Mouse (Mus musculus) spleen, postnatal 10 days (tissue): ENCODE measurements around the gene Tmcc2.

Experiments used
- DNase-seq, 2 experiments: peaks; one replicate each; pipeline ENCODE4 v3.0.0; 2021 to 2022; ENCODE audit warnings: low spot score in 2 of 2

The Tmcc2 gene

GRCm38 (mm10) chr1:132342518-132342917 lies 48.6 kb downstream of the Tmcc2 start:
- no peak for DNase-seq

GRCm38 (mm10) chr1:132341731-132342501 lies 49.2 kb downstream of the Tmcc2 start:
- DNase-seq = peak; percentile 39 to 83

- DNase-seq = no peak
Measured at GRCm38 (mm10) chr1:132338027-132338660, 52.9 kb downstream of the Tmcc2 start.

- no peak for DNase-seq
Measured at GRCm38 (mm10) chr1:132336921-132337320, 54.2 kb downstream of the Tmcc2 start.

GRCm38 (mm10) chr1:132335378-132335965 lies 55.6 kb downstream of the Tmcc2 start:
- DNase-seq = no peak

GRCm38 (mm10) chr1:132334178-132334801 lies 56.8 kb downstream of the Tmcc2 start:
- no peak for DNase-seq

- no peak for DNase-seq
Measured at GRCm38 (mm10) chr1:132333675-132334141, 57.4 kb downstream of the Tmcc2 start.

GRCm38 (mm10) chr1:132333201-132333600 lies 57.9 kb downstream of the Tmcc2 start:
- no peak for DNase-seq

- no peak for DNase-seq
Measured at GRCm38 (mm10) chr1:132331283-132331682, 59.8 kb downstream of the Tmcc2 start.

- no peak for DNase-seq
Measured at GRCm38 (mm10) chr1:132330397-132330796, 60.7 kb downstream of the Tmcc2 start.

- DNase-seq = no peak
Measured at GRCm38 (mm10) chr1:132329656-132330055, 61.4 kb downstream of the Tmcc2 start.

- no peak for DNase-seq
Measured at GRCm38 (mm10) chr1:132328565-132328964, 62.5 kb downstream of the Tmcc2 start.

GRCm38 (mm10) chr1:132327477-132327876 lies 63.6 kb downstream of the Tmcc2 start:
- DNase-seq = no peak

- no peak for DNase-seq
Measured at GRCm38 (mm10) chr1:132326777-132327176, 64.3 kb downstream of the Tmcc2 start.

- DNase-seq = no peak
Measured at GRCm38 (mm10) chr1:132322711-132323542, 68.2 kb downstream of the Tmcc2 start.

- DNase-seq = no peak
Measured at GRCm38 (mm10) chr1:132321821-132322580, 69.1 kb downstream of the Tmcc2 start.

GRCm38 (mm10) chr1:132319242-132319641 lies 71.8 kb downstream of the Tmcc2 start:
- peak in 1 of 2 experiments; percentile 67 for DNase-seq

GRCm38 (mm10) chr1:132317894-132318863 lies 72.9 kb downstream of the Tmcc2 start:
- no peak for DNase-seq

- DNase-seq = no peak
Measured at GRCm38 (mm10) chr1:132317413-132317812, 73.7 kb downstream of the Tmcc2 start.
